Mouse (Mus musculus) layer of hippocampus, adult 18-20 months (tissue): Measurements from ENCODE around the gene Ccdc40. TPM values are rescaled to one million over a fixed set of nuclear protein-coding genes. Genes with fewer than 3 reads are reported as not detected.

Experiments used
- total RNA-seq, 2 experiments: library from RNA; stranded (reverse); gene quantifications; 2 replicates each; pipeline ENCODE4 v1.2.3; 2021

The Ccdc40 gene
- total RNA-seq, 2 experiments from 2014 or later: 2.3 to 2.7 TPM

Other genes with a start within 250 kb of the Ccdc40 start
- gene Enpp7, start 240.4 kb upstream of the Ccdc40 start, total RNA-seq: not detected
- gene Cbx2, start 205.6 kb upstream of the Ccdc40 start, total RNA-seq: 1 to 10 TPM; 2.5 to 2.9 TPM
- gene Cbx8, start 187.6 kb upstream of the Ccdc40 start, total RNA-seq: 10 to 100 TPM in 1 of 2 experiments, 1 to 10 TPM in 1; 8.7 to 10.9 TPM
- 10 to 100 TPM; 44.7 to 49.1 TPM for gene Cbx4, start 142.4 kb upstream of the Ccdc40 start, total RNA-seq
- gene Tbc1d16, start 73 bp upstream of the Ccdc40 start, total RNA-seq: 10 to 100 TPM; 37.5 to 39.9 TPM
- gene Gaa, start 39.3 kb downstream of the Ccdc40 start, total RNA-seq: 100 to 1,000 TPM; 347 to 355 TPM
- 10 to 100 TPM; 92.8 to 97.8 TPM for gene Eif4a3, start 71.5 kb downstream of the Ccdc40 start, total RNA-seq
- under 1 TPM; 0.36 to 0.47 TPM for gene Card14, start 79.2 kb downstream of the Ccdc40 start, total RNA-seq
- 1 to 10 TPM; 5.2 to 6.1 TPM for gene Sgsh, start 127.0 kb downstream of the Ccdc40 start, total RNA-seq
- 1 to 10 TPM; 5.8 to 6.1 TPM for gene Slc26a11, start 127.0 kb downstream of the Ccdc40 start, total RNA-seq
- 1 to 10 TPM; 3.0 to 4.1 TPM for gene Rnf213, start 164.5 kb downstream of the Ccdc40 start, total RNA-seq